Mouse (Mus musculus) brain, adult 10 weeks (tissue): ENCODE data around the gene Blvrb. TPM values are rescaled to one million over a fixed set of nuclear protein-coding genes. Genes with fewer than 3 reads are reported as not detected.

Experiments used
- polyA plus RNA-seq: library from polyadenylated mRNA; stranded (reverse); fragments of 350-450 nt; fragmentation: Illumina TruSeq; extraction: RNeasy Lipid Tissue Mini Kit (QIAGEN cat#74804); gene quantifications from one replicate; pipeline ENCODE4 v1.2.3, GENCODE M21; 2015; ENCODE audit warnings: low read depth, low replicate concordance

Blvrb gene
- 22.0 TPM for polyA plus RNA-seq

GRCm38 (mm10) chr7:27447419-27448286, at the start of gene Blvrb, which contains the start of gene Sptbn4:
TSS of gene Blvrb (plus strand) at chr7:27447978.
TSS of gene Sptbn4 (minus strand) at chr7:27447686.

GRCm38 (mm10) chr7:27473156-27473834, 25.5 kb downstream of the Blvrb start, which contains the start of gene Sertad3:
TSS of gene Sertad3 (plus strand) at chr7:27473768.

GRCm38 (mm10) chr7:27486770-27487697, 39.3 kb downstream of the Blvrb start, which contains the start of gene Sertad1:
TSS of gene Sertad1 (plus strand) at chr7:27486910.

GRCm38 (mm10) chr7:27499036-27499435, 51.3 kb downstream of the Blvrb start, which contains the start of gene Prx:
TSS of gene Prx (plus strand) at chr7:27499324.

Other genes with a start within 250 kb of the Blvrb start
- 6.2 TPM for gene Itpkc, start 219.3 kb upstream of the Blvrb start, polyA plus RNA-seq
- gene Coq8b, start 215.0 kb upstream of the Blvrb start, polyA plus RNA-seq = 25.0 TPM
- gene Numbl, start 189.5 kb upstream of the Blvrb start, polyA plus RNA-seq = 57.8 TPM
- gene Ltbp4, start 110.3 kb upstream of the Blvrb start, polyA plus RNA-seq = 31.2 TPM
- 29.2 TPM for gene Shkbp1, start 92.0 kb upstream of the Blvrb start, polyA plus RNA-seq
- not detected for gene Gm20479, start 90.6 kb upstream of the Blvrb start, polyA plus RNA-seq
- gene Sptbn4, start 292 bp upstream of the Blvrb start, polyA plus RNA-seq = 71.8 TPM
- gene Sertad3, start 25.8 kb downstream of the Blvrb start, polyA plus RNA-seq = 4.7 TPM
- 18.4 TPM for gene Sertad1, start 38.9 kb downstream of the Blvrb start, polyA plus RNA-seq
- gene Prx, start 51.3 kb downstream of the Blvrb start, polyA plus RNA-seq = 0.22 TPM
- gene Hipk4, start 75.3 kb downstream of the Blvrb start, polyA plus RNA-seq = not detected
- 607 TPM for gene Pld3, start 105.2 kb downstream of the Blvrb start, polyA plus RNA-seq
- gene 2310022A10Rik, start 105.3 kb downstream of the Blvrb start, polyA plus RNA-seq = 21.4 TPM
- gene Akt2, start 143.6 kb downstream of the Blvrb start, polyA plus RNA-seq = 106 TPM
- 76.0 TPM for gene Ttc9b, start 205.9 kb downstream of the Blvrb start, polyA plus RNA-seq
- gene Map3k10, start 226.6 kb downstream of the Blvrb start, polyA plus RNA-seq = 133 TPM
- 9.8 TPM for gene Zfp607b, start 241.4 kb downstream of the Blvrb start, polyA plus RNA-seq